Mouse (Mus musculus) G1E (cell line): ENCODE measurements around the gene Actl10.

Source experiments
- CTCF ChIP-seq: IDR thresholded peaks from 2 replicates; pipeline ENCODE4 v1.5.1; 2012; ENCODE audit warnings: low read depth, low read length, inconsistent platforms, mixed read lengths
- TAL1 ChIP-seq: conservative IDR thresholded peaks from 2 replicates; pipeline ENCODE4 v1.6.1; 2012; ENCODE audit warnings: low read depth, low read length, inconsistent platforms, mixed read lengths

DNA sequence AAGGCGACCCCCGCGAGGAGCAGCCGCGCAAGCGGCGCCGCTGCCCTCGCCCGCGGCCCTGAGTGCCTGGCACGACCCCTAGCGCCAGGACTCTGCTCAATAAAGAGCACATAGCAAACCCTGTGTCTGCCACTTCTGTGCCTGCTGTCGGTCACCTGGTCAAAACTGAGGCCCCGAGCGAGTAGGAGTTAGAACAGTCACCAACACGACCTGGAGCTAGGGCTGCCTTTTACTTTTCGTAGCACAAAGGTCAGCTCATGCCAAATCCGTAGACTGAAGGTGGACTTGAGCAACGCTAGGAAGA lies 1.7 kb upstream of the Actl10 start:
- TF ChIP-seq CTCF (no peak), TAL1 (no peak)
